Mouse (Mus musculus): ENCODE results near the gene Hspa12b.

Hspa12b gene

DNA sequence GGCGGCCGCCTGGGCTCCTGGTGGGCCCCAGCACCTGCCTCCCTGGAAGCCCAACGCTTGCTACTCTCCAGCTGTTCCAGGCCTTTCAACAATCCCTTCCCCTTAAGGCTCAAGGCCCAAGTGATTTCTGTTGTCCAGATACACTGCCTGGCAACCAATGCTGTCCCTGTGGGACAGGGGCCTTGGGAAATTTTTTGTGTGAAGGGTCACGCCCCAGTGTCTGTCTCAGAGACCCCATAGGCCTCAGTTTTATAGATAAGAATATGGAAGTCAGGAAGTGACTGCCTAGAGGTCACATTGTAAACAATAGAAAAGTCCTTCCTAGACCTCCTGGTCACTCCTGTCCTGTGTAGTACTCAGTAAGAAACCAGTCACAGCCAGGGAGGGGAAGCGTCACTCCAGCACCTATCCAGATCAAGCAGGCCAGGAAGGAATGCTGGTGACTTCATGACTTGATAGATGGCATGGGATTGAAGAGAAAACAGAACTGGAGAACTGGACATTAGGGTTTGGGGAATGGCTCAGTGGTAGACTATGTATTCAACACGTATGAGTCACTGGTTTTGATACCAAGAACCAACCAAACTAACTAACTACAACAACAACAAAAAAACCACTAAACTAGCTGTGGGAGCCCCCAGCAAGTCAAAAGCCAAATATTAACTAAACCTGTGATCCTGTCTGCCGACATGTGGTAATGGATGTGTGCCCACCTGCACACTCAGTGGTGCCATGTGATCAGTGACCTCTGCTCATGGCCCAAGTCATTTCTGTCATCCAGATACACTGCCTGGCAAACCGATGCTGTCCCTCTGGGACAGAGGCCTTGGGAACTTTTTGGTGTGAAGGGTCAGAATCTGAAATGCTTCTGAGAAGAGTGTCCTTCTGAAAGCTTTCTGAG is 21.5 kb downstream of the Hspa12b start:
- in situ Hi-C loops (cut with MboI, MseI), result no loop called here

DNA sequence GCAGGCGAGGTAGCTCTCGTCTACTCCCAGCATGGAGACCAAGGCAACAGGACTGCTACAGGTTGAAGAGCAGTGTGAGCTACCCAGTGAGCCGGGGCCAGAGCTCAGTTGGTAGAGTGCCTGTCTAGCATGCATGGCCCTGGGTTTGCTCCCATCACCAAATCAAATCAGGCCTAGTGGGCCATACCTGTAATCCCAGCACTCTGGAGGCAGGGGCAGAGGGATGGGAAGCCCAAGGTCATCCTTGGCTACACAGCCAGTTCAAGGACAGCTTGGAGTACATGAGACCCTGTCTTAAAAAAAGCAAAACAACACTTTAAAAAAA is 22.1 kb downstream of the Hspa12b start:
- in situ Hi-C loops (cut with MboI, MseI), result no loop called here

DNA sequence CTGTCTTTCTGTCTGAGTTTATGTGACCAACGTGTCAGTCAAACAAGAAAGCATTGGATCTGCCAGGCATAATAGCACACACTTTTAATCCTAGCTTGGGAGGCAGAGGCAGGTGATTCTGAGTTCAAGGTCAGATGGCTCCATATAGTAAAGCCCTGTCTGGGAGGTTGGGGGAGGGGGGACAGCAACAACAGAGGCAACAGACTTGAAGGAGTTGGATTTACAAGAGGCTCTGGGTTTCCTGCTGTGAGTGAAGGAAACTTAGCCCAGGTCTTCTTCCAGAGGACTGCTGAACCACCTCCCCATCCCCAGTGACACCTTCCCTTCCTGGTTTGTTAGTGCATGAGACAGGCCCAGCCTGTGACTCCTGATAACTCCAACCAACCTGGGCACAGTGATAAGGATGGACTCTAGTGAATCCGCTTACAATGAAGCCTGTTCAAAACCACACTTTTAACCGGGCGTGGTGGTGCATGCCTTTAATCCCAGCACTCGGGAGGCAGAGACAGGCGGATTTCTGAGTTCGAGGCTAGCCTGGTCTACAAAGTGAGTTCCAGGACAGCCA is 25.2 kb downstream of the Hspa12b start:
- in situ Hi-C loops (cut with MboI, MseI), result no loop called here

DNA sequence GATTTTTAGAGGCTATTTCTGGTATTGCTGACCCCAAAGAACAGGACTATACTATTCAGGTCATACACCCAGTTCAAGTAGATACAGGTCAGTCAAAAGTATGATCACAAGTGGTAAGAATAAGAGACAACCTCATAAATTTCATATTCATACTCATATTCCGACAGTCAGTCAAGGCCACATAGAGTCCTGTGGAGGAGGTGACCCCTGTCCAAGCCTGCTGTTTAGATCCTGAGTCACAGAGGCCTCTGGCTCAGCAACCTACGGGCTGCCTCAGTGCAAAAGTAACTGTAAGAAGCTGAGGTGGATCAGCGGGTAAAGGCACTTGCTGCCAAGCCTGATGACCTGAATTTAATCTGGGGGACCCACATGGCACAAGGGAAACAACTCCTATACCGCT is 27.0 kb downstream of the Hspa12b start:
- in situ Hi-C loops (cut with MboI, MseI), result no loop called here

DNA sequence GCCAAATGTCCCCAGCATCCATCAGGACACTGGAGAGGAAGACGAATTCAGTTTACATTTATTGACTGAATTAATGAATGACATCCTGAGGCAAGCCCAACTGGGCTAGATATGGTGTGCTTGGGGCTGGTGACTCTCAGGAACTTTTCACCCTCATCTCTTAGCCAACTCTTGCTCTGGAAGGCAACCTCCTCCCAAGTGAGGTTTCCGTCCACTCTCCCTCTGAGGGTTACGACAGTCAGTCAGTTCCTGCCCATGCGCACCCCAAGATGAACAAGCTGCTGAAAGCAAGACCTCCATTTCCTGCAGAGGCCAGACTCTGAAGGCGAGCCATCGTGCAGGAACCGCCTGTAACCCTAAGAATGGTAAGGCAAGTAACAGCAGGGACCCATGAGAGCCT is 29.9 kb downstream of the Hspa12b start:
- in situ Hi-C loops (cut with MboI, MseI), result no loop called here

DNA sequence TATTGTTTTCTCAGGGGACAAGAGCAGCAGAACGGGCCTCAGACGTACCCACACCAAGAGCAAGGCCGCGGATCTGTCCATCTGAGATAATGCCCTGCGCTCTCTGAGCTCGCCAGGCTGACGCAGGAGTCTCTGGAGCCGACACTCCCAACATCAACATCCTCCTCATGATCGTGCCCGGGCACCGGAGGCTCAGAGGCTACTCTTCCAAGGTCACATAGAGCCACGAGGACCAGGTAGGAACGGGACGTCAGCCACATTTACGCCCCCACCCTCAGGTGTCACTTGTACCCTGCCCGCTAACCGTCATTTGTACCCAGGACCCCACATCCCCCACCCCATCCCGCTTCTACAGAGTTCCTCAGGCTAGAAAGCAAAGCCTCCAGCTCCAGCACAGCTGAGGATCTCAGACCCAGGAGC is 32.4 kb downstream of the Hspa12b start:
- in situ Hi-C loops (cut with MboI, MseI), result no loop called here

DNA sequence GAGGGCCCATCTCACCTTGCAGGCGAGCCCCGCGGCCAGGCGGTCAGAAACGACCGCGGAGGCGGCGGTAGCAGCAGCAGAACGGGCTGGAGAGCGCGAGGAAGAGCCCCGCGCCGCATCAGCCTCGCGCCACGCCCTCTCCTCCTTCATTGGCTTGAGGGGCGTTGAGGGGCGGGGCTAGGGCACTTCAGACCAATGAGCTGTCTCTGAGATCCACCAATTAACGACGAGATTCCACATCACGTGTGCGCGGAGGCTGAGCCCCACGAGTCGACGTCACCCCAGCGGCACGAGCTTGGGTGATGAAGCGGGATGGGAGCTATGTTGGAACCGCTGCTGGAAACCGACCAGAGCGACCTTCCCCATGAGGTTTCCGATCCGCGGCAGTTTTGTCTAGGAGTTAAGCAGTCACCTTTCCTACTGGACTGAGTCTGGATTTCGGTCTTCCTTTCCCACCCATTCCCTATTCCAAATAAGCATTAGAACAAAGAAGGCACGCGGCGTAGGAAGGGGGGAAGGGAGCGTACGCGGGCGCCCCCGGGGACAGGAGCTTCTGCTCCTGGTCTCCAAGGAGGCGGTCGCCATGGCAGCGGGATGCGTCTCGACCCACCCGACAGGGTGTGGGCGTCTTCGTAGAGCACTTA is 33.0 kb downstream of the Hspa12b start, which contains the start of gene 1700037H04Rik:
1700037H04Rik (minus strand) TSS at position 144 of the 644 bp plus-strand sequence.
- in situ Hi-C loops (cut with MboI, MseI), result no loop called here

DNA sequence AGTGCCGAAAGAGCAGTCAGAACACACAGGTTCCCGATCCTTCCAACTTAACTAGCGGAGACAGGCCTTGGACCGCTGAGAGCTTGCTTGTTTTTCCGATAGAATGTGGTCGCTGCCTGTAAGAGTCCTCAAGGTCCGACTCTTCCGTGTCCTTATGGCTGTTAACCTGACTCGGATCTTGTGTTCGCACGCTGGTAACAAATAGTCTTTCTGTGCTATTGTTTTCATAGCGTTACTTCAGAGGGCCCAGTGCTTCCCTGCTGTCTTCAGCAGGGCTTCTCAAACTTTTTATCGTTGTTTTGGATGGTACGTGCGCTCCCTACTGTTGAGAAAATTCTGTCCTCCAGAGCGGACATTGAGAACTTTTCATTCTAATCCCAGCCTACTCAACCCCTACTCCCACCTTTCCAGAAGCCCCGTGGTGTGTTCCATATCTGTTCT is 33.6 kb downstream of the Hspa12b start:
- in situ Hi-C loops (cut with MboI, MseI), result no loop called here

DNA sequence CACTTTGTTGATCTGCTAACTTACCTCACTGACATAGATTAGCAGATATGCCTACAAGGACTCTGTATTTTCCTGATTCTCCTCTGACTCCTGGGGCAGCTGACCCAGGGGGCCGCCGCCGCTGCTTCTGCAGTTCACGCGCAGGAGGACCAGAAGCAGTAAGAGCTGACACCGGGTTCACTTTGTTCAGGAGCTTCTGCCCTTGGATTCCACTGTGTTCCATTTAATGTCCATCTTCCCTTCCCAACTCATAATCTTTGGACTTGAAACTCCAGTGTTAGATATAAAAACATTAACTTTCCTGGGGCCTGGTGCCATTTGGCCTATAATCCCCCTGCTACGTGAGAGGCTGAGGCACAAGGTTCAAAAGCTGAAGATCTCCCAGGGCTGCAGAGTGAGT is 36.8 kb downstream of the Hspa12b start:
- in situ Hi-C loops (cut with MboI, MseI), result no loop called here

DNA sequence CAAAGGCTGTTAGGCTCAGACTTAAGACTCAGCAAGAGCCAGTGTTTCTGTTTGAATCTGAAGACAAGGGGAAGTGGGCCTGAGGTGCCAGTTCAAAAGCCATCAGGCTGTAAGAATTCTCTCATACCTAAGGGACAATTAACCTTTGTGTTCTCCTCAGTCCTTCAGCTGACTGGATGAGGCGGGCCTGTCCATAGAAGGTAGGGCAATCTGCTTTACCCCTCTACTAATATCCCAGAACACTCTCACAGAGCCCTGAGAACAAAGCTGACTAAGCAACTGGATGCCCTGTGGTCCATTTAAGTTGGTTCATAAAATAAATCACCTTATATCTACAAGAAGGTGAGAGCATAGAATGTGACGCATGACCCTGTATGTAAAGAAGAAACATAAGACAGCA is 39.1 kb downstream of the Hspa12b start:
- in situ Hi-C loops (cut with MboI, MseI), result no loop called here

DNA sequence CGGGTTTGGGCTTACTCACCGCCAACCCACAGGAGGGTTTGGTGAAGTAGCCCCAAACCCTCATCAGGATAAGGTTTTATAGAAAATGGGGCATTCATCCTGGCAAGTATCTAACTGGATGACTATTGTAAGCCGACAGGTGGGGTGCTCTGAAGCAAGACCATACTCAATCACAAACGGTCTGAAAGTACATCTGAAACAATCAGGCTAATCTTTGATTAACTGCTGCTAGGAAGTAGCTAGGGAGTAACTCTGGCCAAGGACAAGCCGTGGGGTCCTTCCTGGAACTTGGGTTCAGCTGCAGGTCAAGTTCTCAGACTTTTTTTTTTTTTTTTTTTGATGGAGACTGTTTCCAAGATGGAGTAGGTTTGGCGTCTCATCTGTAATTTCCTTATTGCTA is 40.9 kb downstream of the Hspa12b start:
- in situ Hi-C loops (cut with MboI, MseI), result no loop called here

DNA sequence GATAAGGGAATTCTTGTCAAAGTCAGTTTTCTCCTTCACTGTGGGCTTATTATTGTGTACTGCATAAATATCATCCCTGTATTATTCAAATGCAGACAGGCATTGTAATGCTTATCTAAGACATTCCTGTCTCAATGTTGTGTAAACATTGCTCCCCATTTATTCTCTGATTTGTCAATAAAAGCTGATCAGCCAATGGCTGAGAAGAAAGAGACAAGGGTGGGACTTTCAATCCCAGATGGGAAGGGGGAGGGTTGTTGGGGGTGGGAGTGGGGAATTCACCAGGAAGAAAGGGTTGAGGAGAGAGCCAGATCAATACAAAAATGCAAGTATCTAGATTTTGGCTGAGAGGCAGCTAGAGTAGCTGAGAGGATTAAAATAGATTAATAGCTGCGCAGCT is 41.8 kb downstream of the Hspa12b start:
- in situ Hi-C loops (cut with MboI, MseI), result no loop called here

DNA sequence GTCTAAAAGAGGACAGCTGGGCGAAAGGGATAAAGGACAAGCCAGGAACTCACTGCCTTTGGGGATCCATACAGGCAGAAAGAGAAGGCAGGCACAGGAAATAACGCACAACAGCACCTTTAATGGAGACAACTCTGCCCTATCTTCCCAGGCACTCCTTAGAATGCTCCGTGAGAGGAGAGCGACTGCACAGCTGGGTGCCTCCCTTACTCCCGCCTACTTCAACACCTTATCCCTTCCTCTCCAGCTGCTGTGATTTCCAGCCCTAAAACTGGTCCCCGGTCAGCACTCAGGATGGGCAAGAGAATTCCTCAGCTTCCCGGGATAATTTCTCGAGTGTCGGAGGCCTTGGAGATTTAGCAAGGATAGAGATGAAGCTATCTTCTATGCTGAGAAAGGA is 43.9 kb downstream of the Hspa12b start:
- in situ Hi-C loops (cut with MboI, MseI), result no loop called here

DNA sequence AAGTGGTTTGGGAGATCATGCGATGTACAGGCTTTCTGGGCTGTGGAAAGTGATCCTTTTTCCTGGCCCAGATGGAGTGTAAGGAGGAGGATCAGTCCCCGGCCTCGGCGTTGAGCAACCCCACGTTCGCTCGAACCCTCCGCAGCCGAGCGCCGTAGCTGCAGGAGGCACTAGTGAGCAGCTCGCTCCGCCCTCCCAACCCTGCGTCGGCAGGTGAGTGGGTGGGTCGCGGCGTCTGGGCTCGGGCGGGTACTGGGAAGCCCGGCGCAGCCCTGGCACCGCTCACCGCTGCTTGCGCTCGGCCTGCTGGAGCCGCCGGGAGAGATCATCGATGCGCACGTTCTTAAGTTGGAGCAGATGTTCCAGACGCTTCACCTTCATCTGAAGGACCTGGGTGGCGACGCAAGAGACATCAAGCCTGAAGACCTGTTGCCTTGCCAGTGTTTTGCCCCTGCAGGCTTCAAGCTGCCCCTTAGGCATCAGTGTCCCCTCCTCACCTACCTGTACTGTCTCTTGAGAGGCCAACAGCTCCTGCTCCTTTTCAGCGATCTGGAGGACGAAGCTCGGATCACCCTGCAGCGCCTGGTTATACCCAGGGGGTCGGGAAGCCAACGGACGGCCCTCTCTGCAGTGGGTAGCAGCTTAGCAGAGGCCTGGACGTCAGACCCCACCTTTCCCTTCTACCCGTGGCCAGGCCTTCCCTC is 44.5 kb downstream of the Hspa12b start:
- in situ Hi-C loops (cut with MboI, MseI), result no loop called here

DNA sequence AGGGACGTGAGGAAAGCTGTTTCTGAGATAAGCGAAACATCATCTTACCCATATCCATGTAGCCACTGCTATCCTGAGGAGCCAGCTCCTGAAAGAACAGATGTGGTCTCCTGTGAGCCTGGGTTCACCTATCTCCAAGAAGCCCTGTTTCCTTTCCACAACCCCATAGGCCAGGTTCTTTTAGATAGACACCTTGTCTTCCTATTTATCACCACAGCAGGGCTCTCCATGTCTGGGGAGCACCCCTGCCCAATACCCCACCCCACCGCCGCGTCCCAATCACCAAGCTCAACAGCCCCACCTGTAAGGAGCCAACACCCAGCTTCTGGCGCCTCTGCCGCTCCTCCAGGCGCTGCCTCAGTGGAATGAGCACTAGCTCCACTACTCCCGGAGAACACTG is 45.2 kb downstream of the Hspa12b start:
- in situ Hi-C loops (cut with MboI, MseI), result no loop called here

DNA sequence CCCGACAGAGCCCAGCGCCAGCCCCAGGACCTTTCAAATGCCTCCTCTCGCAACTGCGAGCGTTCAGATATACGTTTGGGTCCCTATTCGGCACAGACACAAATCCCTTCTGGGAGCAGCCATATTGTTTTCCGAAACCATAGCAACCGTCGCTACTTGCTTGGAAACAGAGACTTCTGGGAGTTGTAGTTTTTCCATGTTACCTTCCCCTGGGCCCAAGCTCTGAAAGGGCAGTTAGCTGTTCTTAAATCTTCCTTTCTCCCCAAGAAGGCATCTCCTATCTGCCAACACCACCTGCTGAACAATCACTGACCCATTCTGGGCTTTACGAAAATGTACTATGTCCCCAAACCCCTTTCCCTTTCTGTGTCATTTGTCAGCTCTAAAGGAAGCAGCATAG is 47.6 kb downstream of the Hspa12b start:
- in situ Hi-C loops (cut with MboI, MseI), result no loop called here

DNA sequence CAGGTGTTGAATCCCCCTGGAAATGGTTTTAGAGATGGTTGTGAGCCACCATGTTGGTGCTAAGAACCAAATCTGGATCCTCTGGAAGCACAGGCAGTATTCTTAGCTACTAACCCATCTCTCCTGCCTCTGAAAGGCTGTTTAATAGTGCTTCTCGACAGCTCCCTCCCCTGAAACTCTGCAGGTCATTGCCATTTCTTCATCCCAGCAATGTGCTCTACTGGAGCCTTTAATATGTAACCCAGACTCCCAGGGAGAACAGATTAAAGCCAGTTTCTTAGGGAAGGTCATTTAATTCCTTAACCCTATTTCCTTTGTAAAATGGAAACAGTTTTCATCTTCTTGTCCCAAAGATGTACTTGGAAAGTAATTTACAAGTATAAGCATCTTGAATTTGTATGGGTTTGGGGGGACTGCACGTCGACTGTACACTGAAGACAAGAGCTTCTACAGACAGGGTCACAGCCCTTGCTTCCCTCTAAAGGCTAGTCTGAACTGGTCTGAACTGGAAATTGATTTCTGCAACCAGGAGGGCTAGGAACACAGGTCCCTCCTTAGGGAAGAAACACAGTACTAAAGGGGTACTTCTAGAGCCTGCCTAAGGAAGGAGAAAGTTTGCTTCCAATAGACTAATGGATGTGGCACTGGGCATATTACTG is 48.3 kb downstream of the Hspa12b start:
- in situ Hi-C loops (cut with MboI, MseI), result no loop called here

DNA sequence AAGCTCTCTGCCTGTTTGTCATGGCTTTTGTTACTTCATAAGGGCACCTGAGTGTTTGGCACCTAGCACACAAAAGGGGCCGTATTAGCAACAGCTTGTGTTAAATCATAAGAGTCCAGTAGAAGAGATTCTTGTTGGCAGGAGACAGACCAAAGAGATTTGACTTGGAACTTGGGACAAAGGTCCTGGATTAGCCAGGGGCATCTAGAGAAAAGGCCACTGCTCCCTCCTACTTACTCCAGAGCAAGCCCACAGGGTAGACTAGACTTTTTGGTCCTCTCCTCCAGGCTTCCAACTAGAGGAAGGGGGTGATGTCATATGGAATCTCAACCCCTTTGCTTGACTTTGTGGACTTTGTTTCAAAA is 48.8 kb downstream of the Hspa12b start:
- in situ Hi-C loops (cut with MboI, MseI), result no loop called here

DNA sequence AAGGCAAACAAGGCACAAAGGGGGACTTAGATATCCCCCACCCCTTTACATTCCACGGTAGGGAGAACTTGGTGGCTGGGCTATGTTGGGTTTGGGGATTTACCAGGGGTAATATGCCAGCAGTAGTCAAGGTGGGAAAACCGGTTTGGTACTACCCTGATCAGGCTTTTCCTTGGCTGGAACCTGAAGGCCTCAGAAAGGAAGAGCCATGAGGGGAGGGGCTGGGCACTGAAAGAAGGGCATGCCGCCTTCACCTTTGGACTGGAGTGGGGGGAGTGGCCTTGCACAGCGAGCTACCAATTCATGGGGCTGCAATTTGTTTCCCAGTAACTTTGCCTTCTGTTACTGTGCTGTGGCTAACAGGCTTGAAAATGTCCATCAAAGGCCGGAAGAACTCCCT is 49.4 kb downstream of the Hspa12b start:
- in situ Hi-C loops (cut with MboI, MseI), result no loop called here

DNA sequence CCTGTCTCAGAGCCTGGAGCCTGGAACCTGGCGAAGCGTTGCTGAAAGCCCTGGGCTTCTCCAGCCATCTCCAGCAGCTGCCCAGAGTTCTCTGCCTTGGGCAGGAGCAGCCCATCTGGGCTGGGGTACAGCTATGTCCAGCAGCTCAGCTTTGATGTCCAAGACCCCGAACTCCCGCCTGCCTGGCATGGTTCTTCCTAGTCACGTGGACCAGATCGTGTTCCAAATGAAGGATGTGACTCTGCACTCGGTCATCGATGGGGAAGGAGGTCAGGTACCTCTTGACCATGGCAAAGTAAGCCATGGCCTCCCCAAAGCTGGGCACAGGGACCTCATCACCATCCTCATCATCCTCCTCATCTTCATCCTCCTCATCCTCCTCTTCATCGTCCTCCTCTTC is 50.9 kb downstream of the Hspa12b start:
- in situ Hi-C loops (cut with MboI, MseI), result no loop called here

DNA sequence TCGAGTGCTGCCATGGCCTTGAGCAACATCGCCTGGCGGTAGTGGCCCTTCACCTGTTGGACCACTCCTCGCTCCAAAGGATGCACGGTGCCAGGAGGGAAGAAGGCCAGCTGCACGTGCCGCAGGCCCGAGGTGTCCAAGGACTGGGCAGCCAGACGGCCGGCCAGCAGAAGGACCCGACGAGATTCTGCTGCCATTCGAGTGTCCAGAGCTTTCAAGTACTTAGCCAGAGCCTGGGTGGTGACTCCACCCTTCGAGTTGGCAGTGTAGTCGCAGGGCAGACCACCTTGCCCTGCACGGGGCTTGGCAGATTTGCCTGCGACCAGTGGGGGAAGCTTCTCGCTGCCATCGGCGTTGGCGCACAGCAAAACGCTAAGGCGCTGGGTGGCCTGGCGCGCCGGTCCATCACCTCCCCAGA is 51.8 kb downstream of the Hspa12b start:
- in situ Hi-C loops (cut with MboI, MseI), result no loop called here
